Mouse (Mus musculus): ENCODE results near the gene Lpar5. TPM values are rescaled to one million over a fixed set of nuclear protein-coding genes. Genes with fewer than 3 reads are reported as not detected.
"Not testable (repeated sequence)": the region's sequence is repeated elsewhere in the genome, so short reads cannot be mapped to it uniquely, and the experiment has no call there.

The Lpar5 gene
- total and polyA plus RNA-seq, 2 experiments from 2014 or later = 0.52 to 1.7 TPM

DNA sequence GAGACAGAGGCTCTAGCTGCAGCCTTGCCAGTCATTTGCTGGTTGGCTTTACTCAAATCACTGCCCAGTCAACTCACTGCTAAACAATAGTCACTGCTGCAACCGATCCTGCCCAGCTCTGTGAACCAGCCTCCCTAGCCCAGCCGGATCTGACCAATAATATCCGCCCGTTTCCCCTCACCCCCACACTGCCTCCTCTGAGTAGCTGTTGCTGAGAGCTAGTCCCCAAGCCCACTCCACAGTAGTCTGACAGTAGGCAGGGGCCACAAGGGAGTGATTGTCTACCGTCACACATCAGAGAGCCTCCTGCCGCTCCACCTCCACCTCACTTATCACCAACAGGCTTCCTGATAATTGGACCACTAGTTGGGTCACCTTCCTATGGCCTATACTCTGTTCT is 6.2 kb upstream of the Lpar5 start:
- Histone ChIP-seq H3K9ac (replicated peaks; ENCODE audit: low read length, poor library complexity, severe bottlenecking) (no peak overlapping the region), H3K9me3 (ENCODE audit: low read length) (no peaks in the 10 kb centered on the region), H3K4me3 (ENCODE audit: low read depth, low read length) (no peak overlapping the region), H3K4me1 (ENCODE audit: insufficient read depth, low read length) (no peaks in the 10 kb centered on the region), H3K36me3 (ENCODE audit: insufficient read depth, low read length) (no peaks in the 10 kb centered on the region), H3K4me2 (ENCODE audit: low read depth, low read length, poor library complexity, severe bottlenecking) (no peak overlapping the region), H3K27ac (ENCODE audit: low read depth, low read length) (no peak overlapping the region), H3K27me3 (ENCODE audit: insufficient read depth, low read length) (no peaks in the 10 kb centered on the region)
- DNase-seq (ENCODE audit: low spot score) = no peak
- no peak for TF ChIP-seq CTCF (IDR thresholded peaks at IDR 0.05)
- ATAC-seq (ENCODE audit: low FRiP score) = peak; percentile 54; the same call in 1 of the 2 replicates
- 44% methylated on average over 6 of the region's 6 CpGs for WGBS

DNA sequence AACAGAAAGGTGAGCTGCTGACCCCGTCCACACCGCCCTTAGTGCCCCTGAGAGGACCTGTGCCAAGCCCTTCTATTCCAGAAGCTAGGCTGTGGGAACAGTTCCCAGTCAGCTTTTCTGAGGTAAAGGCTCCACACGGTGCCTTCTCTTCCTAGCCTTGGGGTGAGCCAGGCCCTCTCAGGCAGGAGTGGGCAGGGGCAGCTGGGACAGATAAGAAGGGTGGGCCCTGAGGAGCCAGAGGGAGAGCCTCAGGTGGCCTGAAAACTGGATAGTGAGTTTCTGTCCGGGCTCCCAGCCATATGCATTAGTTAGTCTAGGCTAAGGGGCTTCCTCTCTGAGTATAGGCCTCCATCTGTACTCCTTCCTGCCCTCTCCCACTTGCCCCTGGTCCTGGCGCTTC is 5.2 kb upstream of the Lpar5 start:
- Histone ChIP-seq H3K4me2 (ENCODE audit: low read depth, low read length, poor library complexity, severe bottlenecking) (no peak overlapping the region), H3K9me3 (ENCODE audit: low read length) (no peaks in the 10 kb centered on the region), H3K27me3 (ENCODE audit: insufficient read depth, low read length) (no peaks in the 10 kb centered on the region), H3K36me3 (ENCODE audit: insufficient read depth, low read length) (no peaks in the 10 kb centered on the region), H3K27ac (ENCODE audit: low read depth, low read length) (no peak overlapping the region), H3K9ac (replicated peaks; ENCODE audit: low read length, poor library complexity, severe bottlenecking) (no peak overlapping the region), H3K4me3 (ENCODE audit: low read depth, low read length) (no peak overlapping the region), H3K4me1 (ENCODE audit: insufficient read depth, low read length) (no peaks in the 10 kb centered on the region)
- no peak for TF ChIP-seq CTCF (IDR thresholded peaks at IDR 0.05)
- DNase-seq (ENCODE audit: low spot score) (no peak), ATAC-seq (ENCODE audit: low FRiP score) (no peak)
- 82% methylated on average over 5 of the region's 5 CpGs for WGBS

DNA sequence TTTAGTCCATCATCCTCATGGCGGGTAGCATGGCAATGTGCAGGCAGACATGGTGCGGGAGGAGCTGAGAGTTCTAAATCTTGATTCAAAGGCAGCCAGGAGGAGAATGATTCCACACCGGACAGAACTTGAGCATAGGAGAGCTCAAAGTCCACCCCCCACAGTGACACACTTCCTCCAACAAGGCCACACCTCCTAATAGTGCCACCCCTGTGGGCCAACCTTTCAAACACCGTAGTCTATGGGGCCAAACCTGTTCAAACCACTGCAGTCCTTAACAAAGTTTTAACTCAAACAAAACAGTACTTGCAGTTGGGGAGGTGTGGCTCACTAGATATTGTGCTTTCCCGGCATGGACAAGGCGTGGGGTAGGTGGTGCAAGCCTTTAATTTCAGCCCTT is 3.8 kb upstream of the Lpar5 start:
- WGBS = 90% methylated on average over 6 of the region's 6 CpGs
- ATAC-seq (ENCODE audit: low FRiP score) = no peak

DNA sequence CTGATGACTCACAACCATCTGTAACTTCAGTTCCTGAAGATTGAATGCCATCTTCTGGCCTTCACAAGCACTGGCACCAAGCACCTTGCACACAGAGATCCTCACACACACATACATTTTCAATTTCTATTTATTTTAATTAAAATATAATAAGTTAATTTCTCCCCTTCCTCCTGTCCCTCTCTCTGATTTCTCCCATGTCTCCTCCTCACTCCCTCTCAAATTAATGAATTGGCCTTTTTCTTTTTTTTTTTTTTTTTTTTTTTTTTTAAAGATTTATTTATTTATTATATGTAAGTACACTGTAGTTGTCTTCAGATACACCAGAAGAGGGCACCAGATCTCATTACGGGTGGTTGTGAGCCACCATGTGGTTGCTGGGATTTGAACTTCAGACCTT is 2.5 kb upstream of the Lpar5 start:
- H3K27me3 ChIP-seq (ENCODE audit: insufficient read depth, low read length); ATAC-seq (ENCODE audit: low FRiP score): not testable (repeated sequence)
- WGBS = no CpG with 5 or more reads among the region's 1 CpGs

More for the DNA sequence above, 3.8 kb upstream of the Lpar5 start:
- H3K36me3 ChIP-seq (ENCODE audit: insufficient read depth, low read length) = no peaks in the 10 kb centered on the region
- no peak for DNase-seq (ENCODE audit: low spot score)
- TF ChIP-seq CTCF (IDR thresholded peaks at IDR 0.05) = no peak
- no peaks in the 10 kb centered on the region for H3K4me1 ChIP-seq (ENCODE audit: insufficient read depth, low read length)
- no peaks in the 10 kb centered on the region for H3K9me3 ChIP-seq (ENCODE audit: low read length)
- H3K9ac ChIP-seq (replicated peaks; ENCODE audit: low read length, poor library complexity, severe bottlenecking) = no peak overlapping the region
- H3K4me2 ChIP-seq (ENCODE audit: low read depth, low read length, poor library complexity, severe bottlenecking) = no peak overlapping the region
- H3K27me3 ChIP-seq (ENCODE audit: insufficient read depth, low read length) = no peaks in the 10 kb centered on the region
- no peak overlapping the region for H3K27ac ChIP-seq (ENCODE audit: low read depth, low read length)
- H3K4me3 ChIP-seq (ENCODE audit: low read depth, low read length) = no peak overlapping the region

DNA sequence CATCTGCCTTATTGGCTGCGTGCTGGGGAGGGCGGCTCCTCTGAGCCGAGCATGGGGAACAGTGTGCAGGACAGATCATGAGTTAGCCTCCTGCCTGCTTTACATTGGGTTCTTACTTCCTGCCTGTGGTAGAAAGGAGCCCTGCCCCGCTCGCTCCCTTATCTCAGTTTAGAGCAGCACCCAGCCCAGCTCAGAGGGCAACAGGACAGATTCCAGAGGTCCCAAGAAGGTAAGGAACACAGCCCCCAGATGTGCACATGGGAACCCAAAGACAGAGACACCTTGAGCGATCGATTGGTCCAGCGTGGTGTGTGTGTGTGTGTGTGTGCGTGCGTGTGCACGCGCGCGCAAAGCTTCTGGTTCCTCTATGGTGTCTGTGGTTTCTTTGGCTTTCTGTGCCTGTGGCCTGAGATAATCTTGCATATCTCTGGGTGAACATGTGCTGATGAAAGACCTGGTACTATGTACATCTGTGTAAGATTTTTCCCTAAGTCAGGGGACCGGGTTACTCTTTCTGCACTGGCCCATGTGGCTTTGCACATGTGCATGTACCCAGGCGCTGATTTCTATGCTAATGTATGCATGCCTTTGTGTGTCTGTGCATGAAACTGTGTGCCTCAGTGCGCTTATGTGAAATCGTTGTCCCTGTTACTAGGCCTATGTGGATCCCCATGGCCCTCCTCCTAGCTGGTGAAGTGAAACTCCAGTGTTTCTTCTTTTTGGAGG is 3.6 kb downstream of the Lpar5 start:
- H3K9ac ChIP-seq (replicated peaks; ENCODE audit: low read length, poor library complexity, severe bottlenecking) = no peak overlapping the region
- H3K4me3 ChIP-seq (ENCODE audit: low read depth, low read length) = no peak overlapping the region
- H3K27ac ChIP-seq (ENCODE audit: low read depth, low read length) = peak overlapping the region; percentile 65
- DNase-seq (ENCODE audit: low spot score) = peak; percentile 67
- H3K4me2 ChIP-seq (ENCODE audit: low read depth, low read length, poor library complexity, severe bottlenecking) = no peak overlapping the region
- no peaks in the 10 kb centered on the region for H3K9me3 ChIP-seq (ENCODE audit: low read length)
- no peak for TF ChIP-seq CTCF (IDR thresholded peaks at IDR 0.05)
- no peaks in the 10 kb centered on the region for H3K4me1 ChIP-seq (ENCODE audit: insufficient read depth, low read length)
- peak; percentile 29; the same call in 1 of the 2 replicates for ATAC-seq (ENCODE audit: low FRiP score)
- WGBS = 75% methylated on average over 18 of the region's 18 CpGs
- no peaks in the 10 kb centered on the region for H3K36me3 ChIP-seq (ENCODE audit: insufficient read depth, low read length)
- no peaks in the 10 kb centered on the region for H3K27me3 ChIP-seq (ENCODE audit: insufficient read depth, low read length)

More for the DNA sequence above, 2.5 kb upstream of the Lpar5 start:
- H3K27ac ChIP-seq (ENCODE audit: low read depth, low read length); H3K4me1 ChIP-seq (ENCODE audit: insufficient read depth, low read length); DNase-seq (ENCODE audit: low spot score); H3K36me3 ChIP-seq (ENCODE audit: insufficient read depth, low read length); H3K9ac ChIP-seq (replicated peaks; ENCODE audit: low read length, poor library complexity, severe bottlenecking); H3K4me3 ChIP-seq (ENCODE audit: low read depth, low read length); H3K9me3 ChIP-seq (ENCODE audit: low read length); H3K4me2 ChIP-seq (ENCODE audit: low read depth, low read length, poor library complexity, severe bottlenecking): not testable (repeated sequence)

DNA sequence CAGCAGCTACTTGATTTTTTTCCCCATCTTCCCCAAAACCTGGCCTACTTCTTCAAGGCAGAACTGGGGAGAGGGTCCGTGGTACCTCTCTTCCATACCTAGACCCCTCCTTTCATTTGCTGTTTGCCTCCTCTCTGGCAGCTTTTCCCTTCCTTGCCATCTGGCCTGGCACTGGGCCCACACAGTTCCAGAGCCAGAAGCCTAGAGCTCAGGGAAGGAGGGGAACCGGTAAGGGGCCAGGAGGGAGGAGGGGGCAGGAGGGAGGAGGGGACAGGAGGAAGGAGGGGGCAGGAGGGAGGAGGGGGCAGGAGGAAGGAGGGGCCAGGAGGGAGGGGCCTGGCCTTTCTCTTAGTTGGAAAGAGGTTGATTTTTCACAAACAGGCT is 4.2 kb downstream of the Lpar5 start:
- Histone ChIP-seq H3K4me2 (ENCODE audit: low read depth, low read length, poor library complexity, severe bottlenecking) (no peak overlapping the region), H3K9me3 (ENCODE audit: low read length) (no peaks in the 10 kb centered on the region), H3K4me1 (ENCODE audit: insufficient read depth, low read length) (no peaks in the 10 kb centered on the region), H3K27me3 (ENCODE audit: insufficient read depth, low read length) (no peaks in the 10 kb centered on the region), H3K9ac (replicated peaks; ENCODE audit: low read length, poor library complexity, severe bottlenecking) (no peak overlapping the region), H3K36me3 (ENCODE audit: insufficient read depth, low read length) (no peaks in the 10 kb centered on the region), H3K27ac (ENCODE audit: low read depth, low read length) (peak overlapping the region; percentile 65), H3K4me3 (ENCODE audit: low read depth, low read length) (no peak overlapping the region)
- DNase-seq (ENCODE audit: low spot score) = peak; percentile 87
- ATAC-seq (ENCODE audit: low FRiP score) = peak; percentile 62
- 19% methylated on average over 1 of the region's 2 CpGs for WGBS
- TF ChIP-seq CTCF (IDR thresholded peaks at IDR 0.05) = no peak

All from midbrain, postnatal 0 days (tissue).